Mouse (Mus musculus) common myeloid progenitor, adult 5-6 weeks (primary cell): ENCODE measurements around the gene Amotl2. TPM values are rescaled to one million over a fixed set of nuclear protein-coding genes. Genes with fewer than 3 reads are reported as not detected.

ENCODE experiments used
- ATAC-seq: replicated peaks from 2 replicates; pipeline ENCODE4 v1.8.0; 2016; ENCODE audit warnings: low read depth, mild to moderate bottlenecking, moderate TSS enrichment, inconsistent platforms; ENCODE audit not compliant: poor library complexity, severe bottlenecking
- total RNA-seq: library from RNA; stranded (forward); fragments of 200-1000, 187-1606 nt; gene quantifications from 2 replicates; pipeline ENCODE4 v1.2.3, GENCODE M21; 2017

Gene Amotl2
- total RNA-seq, 1 experiment from 2014 or later = 0.09 TPM

DNA sequence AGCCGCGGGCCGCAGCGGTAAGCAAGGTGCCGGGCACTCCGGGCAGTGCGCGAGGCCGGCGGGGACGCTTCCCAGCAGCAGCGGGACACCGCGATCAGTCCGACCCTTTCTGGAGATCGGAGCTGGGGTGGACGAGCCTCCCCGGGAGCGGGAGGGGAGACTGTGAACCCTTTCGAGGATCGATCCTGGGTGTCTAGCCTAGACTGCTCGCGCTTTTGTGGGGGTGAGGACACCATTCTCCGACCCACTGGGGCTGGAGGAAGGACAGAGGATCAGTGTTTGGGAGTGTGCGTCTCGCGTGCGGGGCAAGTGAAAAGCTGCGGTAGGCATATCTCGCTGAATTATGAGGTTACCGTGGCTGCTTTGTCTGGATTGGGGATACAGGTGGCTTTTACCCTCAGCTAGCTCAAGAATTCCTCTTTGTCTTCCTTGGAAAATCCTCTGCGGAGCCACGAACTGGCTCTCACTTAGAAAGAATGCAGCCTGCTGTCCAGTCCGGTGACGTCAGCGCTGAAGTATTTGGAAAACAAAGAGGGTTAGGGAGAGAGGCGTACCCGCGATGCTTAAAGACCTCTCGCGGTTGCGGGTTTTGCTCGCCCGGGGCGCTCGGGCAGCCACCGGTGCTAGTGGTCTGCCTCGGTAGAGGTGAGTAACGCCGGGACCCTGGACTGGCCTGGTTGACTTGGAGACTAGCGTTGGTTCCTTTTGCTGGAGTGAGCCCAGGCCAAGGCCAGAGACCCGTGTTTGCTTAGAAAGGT is 1.6 kb downstream of the Amotl2 start:
- ATAC-seq = peak; percentile 19

- ATAC-seq = no peak
Observed at GRCm38 (mm10) chr9:102718676-102719075, 2.2 kb downstream of the Amotl2 start.

DNA sequence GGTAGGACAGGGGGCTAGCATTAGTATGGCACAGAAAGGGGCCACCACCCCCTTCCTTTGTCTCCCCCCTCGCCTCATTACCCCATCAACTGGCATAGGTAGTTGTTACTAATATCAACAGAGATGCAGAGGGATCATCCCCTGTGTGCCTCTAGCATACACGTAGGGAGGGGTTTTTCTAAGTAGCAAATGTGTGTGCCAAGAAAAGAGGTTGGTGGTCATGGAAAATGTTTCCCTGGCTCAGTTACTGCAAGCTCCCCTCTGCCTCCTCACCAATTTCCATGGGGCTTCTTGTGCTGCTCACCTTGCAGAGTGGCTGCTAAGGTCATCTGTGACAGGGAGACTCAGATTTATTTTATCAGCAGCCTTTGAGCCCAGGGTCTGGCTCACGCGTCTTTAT is 2.6 kb downstream of the Amotl2 start:
- no peak for ATAC-seq

GRCm38 (mm10) chr9:102719936-102720566 is 3.6 kb downstream of the Amotl2 start:
- ATAC-seq = no peak

GRCm38 (mm10) chr9:102720567-102721167 is 4.2 kb downstream of the Amotl2 start:
- no peak for ATAC-seq

DNA sequence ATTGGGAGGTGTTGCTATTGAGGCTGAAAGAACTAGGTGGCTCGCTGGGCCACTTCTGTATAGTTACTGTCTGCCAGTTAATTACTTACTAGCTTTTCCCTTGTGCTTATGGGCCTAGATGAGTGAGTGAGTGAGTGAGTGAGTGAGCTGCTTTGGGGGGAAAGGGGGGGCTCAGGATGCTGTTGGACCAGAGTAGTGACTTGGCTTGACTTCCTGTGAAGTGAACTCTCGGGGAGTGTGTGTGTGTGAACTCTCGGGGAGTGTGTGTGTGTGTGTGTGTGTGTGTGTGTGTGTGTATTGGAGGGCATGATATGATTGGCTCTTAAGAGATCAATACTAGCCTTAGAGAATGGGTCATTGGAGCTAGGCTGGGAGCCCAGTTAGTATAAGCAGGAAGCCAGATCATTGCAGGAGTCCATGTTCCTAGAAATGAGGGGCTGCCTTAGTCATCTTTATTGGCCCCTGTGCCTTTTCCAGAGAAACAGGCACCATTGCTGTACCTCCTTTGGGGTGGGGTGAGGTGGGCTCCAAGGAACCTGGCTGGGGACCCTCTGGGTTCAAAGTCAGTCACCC is 5.0 kb downstream of the Amotl2 start:
- ATAC-seq = no peak

- no peak for ATAC-seq
Observed at GRCm38 (mm10) chr9:102722071-102722561, 5.6 kb downstream of the Amotl2 start.

- no peak for ATAC-seq
Observed at GRCm38 (mm10) chr9:102722750-102723149, 6.3 kb downstream of the Amotl2 start.

DNA sequence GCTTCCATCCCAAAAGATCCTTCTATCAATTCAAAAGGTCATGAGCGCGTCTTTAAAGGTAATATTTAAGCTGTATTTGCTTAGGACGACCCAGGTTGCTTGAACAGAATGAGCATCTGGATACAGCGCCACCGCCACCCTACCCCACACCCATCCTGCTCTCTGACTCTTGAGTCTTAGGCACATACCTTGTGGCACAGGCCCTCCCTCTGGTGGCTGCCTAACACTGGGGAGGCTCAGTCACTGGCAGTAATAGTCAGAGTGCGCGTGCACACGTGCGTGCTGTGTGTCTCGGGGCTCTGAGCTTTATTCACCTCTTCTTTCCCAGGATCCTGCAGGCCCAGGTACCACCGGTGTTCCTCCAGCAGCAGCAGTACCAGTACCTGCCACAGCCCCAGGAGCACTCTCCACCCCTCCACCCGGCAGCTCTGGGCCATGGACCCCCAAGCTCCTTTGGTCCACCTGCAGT is 6.8 kb downstream of the Amotl2 start:
- no peak for ATAC-seq

- peak; percentile 31; the same call in 1 of the 2 replicates for ATAC-seq
Observed at GRCm38 (mm10) chr9:102723990-102724461, 7.6 kb downstream of the Amotl2 start.

DNA sequence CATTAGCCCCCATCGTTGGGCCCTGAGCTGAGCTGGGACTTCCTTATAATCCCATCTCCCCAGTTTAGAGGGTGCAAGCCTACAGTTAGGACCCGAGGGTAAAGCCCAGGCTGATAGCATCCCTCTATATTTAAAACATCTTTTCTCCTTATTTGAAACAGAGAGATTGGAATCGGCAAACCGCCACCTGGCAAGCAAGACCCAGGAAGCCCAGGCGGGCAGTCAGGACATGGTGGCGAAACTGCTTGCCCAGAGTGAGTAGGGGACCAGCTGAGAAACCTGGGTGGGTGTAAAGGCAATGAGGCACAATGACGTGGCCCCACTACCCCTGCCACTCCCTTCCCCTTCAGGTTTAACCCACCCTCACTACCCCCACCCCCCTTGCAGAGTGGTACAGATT is 8.5 kb downstream of the Amotl2 start:
- no peak for ATAC-seq

- peak; percentile 50 for ATAC-seq
Observed at GRCm38 (mm10) chr9:102725958-102726654, 9.6 kb downstream of the Amotl2 start.

DNA sequence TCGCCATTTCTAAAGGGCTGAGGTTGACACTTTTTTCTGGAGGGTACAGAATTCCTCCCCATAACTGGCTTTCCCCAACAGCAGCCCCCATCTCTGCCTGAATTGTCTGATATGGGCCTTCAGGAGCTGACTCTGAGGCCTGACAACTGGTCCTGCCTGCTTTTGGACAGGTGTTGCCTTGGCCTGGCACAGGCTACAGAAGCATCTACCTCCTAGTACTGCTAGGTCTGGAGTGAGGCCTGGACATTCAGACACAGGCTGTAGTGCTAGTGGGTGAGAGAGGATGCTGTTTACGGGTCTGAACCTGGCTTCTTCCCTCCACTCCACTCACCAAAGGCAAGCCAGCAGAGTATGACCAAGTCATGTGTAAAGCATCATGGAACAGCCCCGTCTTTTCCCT is 10.3 kb downstream of the Amotl2 start:
- no peak for ATAC-seq

DNA sequence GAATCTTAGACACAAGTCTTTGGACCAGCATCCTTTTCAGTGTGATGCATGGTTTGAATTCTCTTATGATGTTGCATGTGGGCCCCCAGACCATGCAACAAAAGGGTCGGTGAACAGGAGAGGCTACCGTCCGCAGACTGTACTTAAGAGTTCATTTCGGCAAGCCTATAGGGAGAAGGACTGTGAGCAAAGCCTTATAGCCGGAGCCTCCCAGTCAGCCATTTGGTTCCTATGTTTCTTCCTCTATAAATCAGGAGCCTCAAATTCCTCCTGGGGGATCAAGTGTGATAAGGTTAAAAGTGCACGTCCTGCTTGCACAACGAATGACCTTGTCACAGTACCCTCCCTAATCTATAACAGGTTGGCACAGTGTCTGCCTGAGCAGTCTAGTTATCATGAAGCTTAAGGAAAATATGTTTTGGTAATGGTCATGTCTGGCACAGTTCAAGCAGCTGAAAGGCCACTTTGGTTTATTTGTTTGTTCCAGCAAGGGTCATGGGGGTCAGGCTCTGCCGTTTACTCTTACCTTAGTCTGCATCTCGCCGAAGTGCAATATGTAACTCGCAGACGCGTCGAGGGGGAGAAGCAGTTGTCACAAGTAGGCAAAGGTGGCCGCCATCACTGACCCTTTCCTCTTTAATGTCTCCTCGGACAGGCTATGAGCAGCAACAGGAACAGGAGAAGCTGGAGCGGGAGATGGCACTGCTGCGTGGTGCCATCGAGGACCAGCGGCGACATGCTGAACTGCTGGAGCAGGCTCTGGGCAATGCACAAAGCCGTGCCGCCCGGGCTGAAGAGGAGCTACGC is 11.4 kb downstream of the Amotl2 start:
- ATAC-seq = no peak

GRCm38 (mm10) chr9:102728469-102728747 is 11.9 kb downstream of the Amotl2 start:
- no peak for ATAC-seq

- no peak for ATAC-seq
Observed at GRCm38 (mm10) chr9:102729093-102729845, 12.8 kb downstream of the Amotl2 start.

- ATAC-seq = no peak
Observed at GRCm38 (mm10) chr9:102729876-102730413, 13.5 kb downstream of the Amotl2 start.

- ATAC-seq = peak; percentile 77
Observed at GRCm38 (mm10) chr9:102731044-102731471, 14.6 kb downstream of the Amotl2 start.
